Mouse (Mus musculus): ENCODE measurements around the gene Plxna4.

DNA sequence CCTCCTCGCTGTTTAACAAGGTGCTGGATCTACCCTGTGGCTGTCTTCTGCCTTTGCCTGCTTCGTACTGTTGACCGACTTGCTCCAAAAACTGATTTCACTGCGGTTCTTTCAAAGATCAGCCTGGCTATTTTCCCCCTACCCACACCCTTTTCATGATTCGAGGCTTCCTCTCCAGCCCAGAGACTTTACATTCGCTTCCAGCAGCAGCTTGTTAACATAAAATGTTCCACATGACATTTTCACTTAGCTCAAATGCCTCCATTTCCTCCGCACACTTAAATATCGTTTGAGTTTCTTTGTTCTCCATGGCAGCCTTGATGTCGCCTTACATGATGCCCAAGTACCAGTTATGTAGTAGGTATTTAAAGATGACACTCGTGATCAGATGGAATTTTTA, 336.3 kb downstream of the Plxna4 start:
- TF ChIP-seq CTCF (IDR thresholded peaks at IDR 0.05; ENCODE audit: low read depth, low read length) (no peak), POLR2A (IDR thresholded peaks at IDR 0.05; ENCODE audit: borderline replicate concordance, low read depth, low read length) (no peak)
